Mouse (Mus musculus): ENCODE results near the gene Wdr81.
A peak's percentile ranks its signal among the peaks of the same experiment; 100 is the strongest.

Gene Wdr81

GRCm38 (mm10) chr11:75399411-75399841, 55.1 kb downstream of the Wdr81 start:
- DNase-seq: peak in 1 of 2 experiments; percentile 44

- no peak for DNase-seq
These were observed 57.1 kb downstream of the Wdr81 start for GRCm38 (mm10) chr11:75397452-75397851.

DNA sequence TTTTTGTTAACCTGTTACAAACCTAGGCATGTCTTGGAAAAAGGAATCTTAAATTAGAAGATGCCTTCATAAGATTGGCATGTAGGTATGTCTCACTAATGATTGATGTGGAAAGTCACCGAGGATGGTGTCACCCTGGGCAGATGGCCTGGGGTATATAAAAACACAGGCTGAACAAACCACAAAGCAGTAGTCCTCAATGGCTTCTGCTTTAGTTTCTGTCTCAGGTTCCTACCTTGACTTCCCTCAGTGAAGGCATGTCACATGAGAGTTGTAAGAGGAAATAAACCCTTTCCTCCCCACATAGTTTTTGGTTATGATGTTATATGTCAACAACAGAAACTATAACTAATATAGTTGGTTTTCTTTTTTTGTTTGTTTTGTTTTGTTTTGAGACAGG, 58.9 kb downstream of the Wdr81 start:
- DNase-seq: no peak
